ENCODE assay signal across 23 mouse cellular contexts in the genomic region with DNA sequence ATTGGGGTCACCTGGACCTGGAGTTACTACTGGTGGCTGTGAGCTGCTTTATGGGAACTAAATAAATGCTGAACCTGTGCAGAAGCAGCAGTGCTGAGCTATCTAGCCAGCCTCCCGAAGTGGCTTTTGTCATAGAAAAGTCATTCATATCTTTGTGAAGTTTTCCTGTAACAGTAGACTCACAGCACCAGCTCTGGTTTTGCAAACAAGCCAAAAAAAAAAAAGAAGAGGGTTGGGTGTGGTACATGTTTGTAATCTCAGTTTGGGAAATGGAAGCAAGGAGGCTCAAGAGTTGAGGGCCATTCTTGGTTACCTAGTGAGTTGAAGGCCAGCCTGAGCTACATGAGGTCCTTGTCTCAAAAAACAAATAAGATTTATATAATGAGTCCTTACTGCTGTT. TPM values are rescaled to one million over a fixed set of nuclear protein-coding genes. Genes with fewer than 3 reads are reported as not detected.
"Had no signal": no experiment of that assay in that cellular context is flagged by ENCODE, and none has a peak within 500 bp of the region (broad histone marks: within the 10 kb centered on the region; RNA-seq: fewer than 3 reads in every experiment).

No protein-coding gene starts in this region.

- H3K27ac ChIP-seq: layer of hippocampus, adult 2 months; limb, embryonic 13.5 days; liver, embryonic 12.5 days; macrophage; midbrain, embryonic 15.5 days; neural tube, embryonic 13.5 days had no signal

- H3K9ac ChIP-seq: limb, embryonic 13.5 days; liver, embryonic 12.5 days; lung, embryonic 14.5 days; midbrain, embryonic 15.5 days; neural tube, embryonic 13.5 days had no signal

- H3K9me3 ChIP-seq: limb, embryonic 13.5 days; liver, embryonic 12.5 days; megakaryocyte, embryonic 14.5 days; midbrain, embryonic 15.5 days; neural tube, embryonic 13.5 days had no signal

- H3K4me3 ChIP-seq: layer of hippocampus, adult 2 months; limb, embryonic 13.5 days; liver, embryonic 12.5 days; megakaryocyte, embryonic 14.5 days; midbrain, embryonic 15.5 days; neural tube, embryonic 13.5 days had no signal

- H3K27me3 ChIP-seq: limb, embryonic 13.5 days; liver, embryonic 12.5 days; megakaryocyte, embryonic 14.5 days; midbrain, embryonic 15.5 days; neural tube, embryonic 13.5 days had no signal

- ATAC-seq: liver, embryonic 12.5 days; midbrain, embryonic 15.5 days had no signal

- H3K4me2 ChIP-seq: limb, embryonic 13.5 days; liver, embryonic 12.5 days; lung, embryonic 14.5 days; midbrain, embryonic 11.5 days; midbrain, embryonic 15.5 days; neural tube, embryonic 13.5 days had no signal

- DNase-seq: kidney, postnatal 10 days; kidney, postnatal 4 days; lung, embryonic 14.5 days; lung, postnatal 10 days; retina, postnatal 1 day; right cerebral cortex, postnatal 4 days; spleen, adult 18-20 months; thymus, adult 18-20 months; thymus, postnatal 14 days had no signal

- H3K36me3 ChIP-seq: midbrain, embryonic 15.5 days; neural tube, embryonic 13.5 days had no signal

RNA-seq across cellular contexts. Expression of gene a, which starts 29.1 kb away (rescaled TPM):
- total RNA-seq: layer of hippocampus, adult 2 months; left cerebral cortex, postnatal 36 days; monocyte, adult 5-6 weeks had no signal
- polyA plus RNA-seq: kidney, embryonic 14.5 days; liver, embryonic 16.5 days; lung, embryonic 14.5 days; macrophage; neural tube, embryonic 13.5 days; stomach, embryonic 14.5 days had no signal

RNA-seq across cellular contexts. Expression of gene Gm14214, which starts 50.5 kb away (rescaled TPM):
- total RNA-seq: layer of hippocampus, adult 2 months; layer of hippocampus, postnatal 10 days; left cerebral cortex, postnatal 36 days; monocyte, adult 5-6 weeks had no signal
- polyA plus RNA-seq: kidney, embryonic 14.5 days; limb, embryonic 13.5 days; liver, embryonic 12.5 days; liver, embryonic 16.5 days; lung, embryonic 14.5 days; macrophage; midbrain, embryonic 11.5 days; midbrain, embryonic 15.5 days; neural tube, embryonic 13.5 days; stomach, embryonic 14.5 days had no signal
